Mouse (Mus musculus): ENCODE results near the gene B9d1.

DNA sequence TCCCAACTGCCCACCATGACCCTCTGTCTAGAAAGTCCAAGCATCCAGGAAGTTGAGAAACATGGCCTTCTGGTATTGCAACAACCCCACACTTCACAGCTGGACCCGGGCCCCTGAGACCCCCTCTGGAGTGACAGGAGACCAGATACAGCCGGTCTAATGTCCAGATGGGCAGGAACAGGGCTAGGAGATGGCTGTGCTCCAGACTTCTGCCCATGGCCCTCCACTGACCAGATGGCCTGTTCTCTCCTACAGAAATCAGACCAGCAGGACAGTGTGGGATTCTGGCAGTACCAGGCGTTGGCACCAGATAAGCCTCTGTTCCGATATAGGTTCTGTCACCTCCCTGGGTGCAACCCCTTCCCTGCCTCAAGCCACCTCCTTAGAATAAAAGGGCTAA is 36.4 kb upstream of the B9d1 start:
- TF ChIP-seq CTCF (IDR thresholded peaks at IDR 0.05; ENCODE audit: extremely low read depth, insufficient read depth, insufficient read length, insufficient replicate concordance), result no peak
- TF ChIP-seq POLR2A (IDR thresholded peaks at IDR 0.05; ENCODE audit: low read depth, low read length), result no peak

All from spleen, adult 2 months (tissue).